Mouse (Mus musculus) lung, postnatal 36 days (tissue): ENCODE results near the gene Gm9964.
"Not testable (repeated sequence)": the region's sequence is repeated elsewhere in the genome, so short reads cannot be mapped to it uniquely, and the experiment has no call there.

Experiments used
- DNase-seq: peaks from one replicate; pipeline ENCODE4 v3.0.0; 2022; ENCODE audit warnings: mixed read lengths

Gm9964 gene

GRCm38 (mm10) chr11:79299719-79300431, 3.2 kb upstream of the Gm9964 start:
- DNase-seq = no peak

- DNase-seq = peak; percentile 69
Measured at GRCm38 (mm10) chr11:79296167-79296566, 539 bp downstream of the Gm9964 start.

GRCm38 (mm10) chr11:79293971-79294370, 2.7 kb downstream of the Gm9964 start:
- DNase-seq = no peak

- no peak for DNase-seq
Measured at GRCm38 (mm10) chr11:79293025-79293424, 3.7 kb downstream of the Gm9964 start.

- DNase-seq = no peak
Measured at GRCm38 (mm10) chr11:79292130-79292529, 4.6 kb downstream of the Gm9964 start.

- DNase-seq = no peak
Measured at GRCm38 (mm10) chr11:79291651-79292050, 5.1 kb downstream of the Gm9964 start.

GRCm38 (mm10) chr11:79290473-79290872, 6.2 kb downstream of the Gm9964 start:
- DNase-seq = peak; percentile 79

- DNase-seq = no peak
Measured at GRCm38 (mm10) chr11:79288913-79289640, 7.6 kb downstream of the Gm9964 start.

GRCm38 (mm10) chr11:79288278-79288843, 8.3 kb downstream of the Gm9964 start:
- no peak for DNase-seq

- peak; percentile 88 for DNase-seq
Measured at GRCm38 (mm10) chr11:79287447-79287846, 9.3 kb downstream of the Gm9964 start.

- peak; percentile 43 for DNase-seq
Measured at GRCm38 (mm10) chr11:79286305-79286799, 10.4 kb downstream of the Gm9964 start.

GRCm38 (mm10) chr11:79283350-79284030, 13.2 kb downstream of the Gm9964 start:
- DNase-seq = no peak

GRCm38 (mm10) chr11:79281396-79281795, 15.3 kb downstream of the Gm9964 start:
- DNase-seq = no peak

- no peak for DNase-seq
Measured at GRCm38 (mm10) chr11:79279732-79280405, 16.8 kb downstream of the Gm9964 start.

GRCm38 (mm10) chr11:79273757-79274156, 22.9 kb downstream of the Gm9964 start:
- no peak for DNase-seq

GRCm38 (mm10) chr11:79273039-79273438, 23.7 kb downstream of the Gm9964 start:
- DNase-seq = no peak

GRCm38 (mm10) chr11:79267171-79267570, 29.5 kb downstream of the Gm9964 start:
- DNase-seq = peak; percentile 65

GRCm38 (mm10) chr11:79264376-79264775, 32.3 kb downstream of the Gm9964 start:
- no peak for DNase-seq

GRCm38 (mm10) chr11:79260126-79260525, 36.6 kb downstream of the Gm9964 start:
- not testable (repeated sequence) for DNase-seq

- no peak for DNase-seq
Measured at GRCm38 (mm10) chr11:79258738-79259137, 38.0 kb downstream of the Gm9964 start.

- peak; percentile 96 for DNase-seq
Measured at GRCm38 (mm10) chr11:79254391-79255098, 42.2 kb downstream of the Gm9964 start, which contains the start of gene Wsb1. Gene Wsb1 (minus strand): TSS chr11:79254671.
